Mouse (Mus musculus) R1 (cell line): Measurements from ENCODE around the gene Polrmt.
A peak's percentile ranks its signal among the peaks of the same experiment; 100 is the strongest.

Experiments
- DNase-seq: peaks from one replicate; pipeline ENCODE4 v3.0.0-alpha.2; 2018; ENCODE audit warnings: low read depth, low spot score

The Polrmt gene

GRCm38 (mm10) chr10:79688720-79689119 lies 57.7 kb downstream of the Polrmt start, which contains the start of gene Gzmm:
TSS of gene Gzmm (plus strand) at chr10:79689020.
- DNase-seq: no peak

GRCm38 (mm10) chr10:79687513-79687912 lies 58.9 kb downstream of the Polrmt start:
- peak; percentile 71 for DNase-seq

GRCm38 (mm10) chr10:79686691-79687090 lies 59.7 kb downstream of the Polrmt start:
- DNase-seq: no peak

GRCm38 (mm10) chr10:79686219-79686618 lies 60.2 kb downstream of the Polrmt start:
- DNase-seq: no peak
